14 mouse cellular contexts compared by ENCODE assay signal in the genomic region with DNA sequence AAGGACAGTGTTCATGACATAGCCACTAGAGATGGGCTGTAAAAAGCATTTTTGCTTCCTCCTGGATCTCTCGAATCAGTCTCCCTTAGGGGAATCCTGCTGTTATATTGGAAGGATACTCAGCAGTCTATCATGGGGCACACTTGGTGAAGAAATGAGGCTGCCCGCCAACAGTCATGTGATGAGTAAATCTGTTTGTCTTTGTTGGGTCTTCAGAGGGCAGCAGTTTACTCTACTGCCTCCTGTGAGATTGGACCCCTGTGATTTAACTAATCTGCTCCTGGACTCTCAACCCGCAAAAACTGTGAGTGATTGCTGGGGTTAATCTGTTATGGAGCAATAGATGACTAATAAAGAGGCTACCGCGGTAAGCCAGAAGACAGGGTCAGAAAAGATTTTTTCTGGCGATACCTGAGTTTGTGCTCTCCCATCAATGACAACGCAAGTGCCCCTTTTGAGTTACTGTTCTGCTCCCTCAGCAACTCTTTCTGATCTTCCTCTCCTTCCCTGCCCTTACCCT.
"Had no signal": no experiment of that assay in that cellular context is flagged by ENCODE, and none has a peak within 500 bp of the region (broad histone marks: within the 10 kb centered on the region; RNA-seq: fewer than 3 reads in every experiment).

No protein-coding gene starts in this region.

- DNase-seq: layer of hippocampus, postnatal 36 days; liver, embryonic 13.5 days; lung, embryonic 14.5 days; retina, postnatal 1 day; thymus, adult 18-20 months; thymus, postnatal 36 days had no signal

- H3K9me3 ChIP-seq: liver, embryonic 13.5 days; midbrain, embryonic 12.5 days; midbrain, embryonic 15.5 days; neural tube, embryonic 13.5 days had no signal

- ATAC-seq: intestine, postnatal 0 days; lung, postnatal 0 days; midbrain, embryonic 15.5 days had no signal

- H3K4me2 ChIP-seq: liver, embryonic 13.5 days; lung, embryonic 14.5 days; midbrain, embryonic 12.5 days; midbrain, embryonic 15.5 days; neural tube, embryonic 13.5 days had no signal

- H3K36me3 ChIP-seq: liver, embryonic 13.5 days; midbrain, embryonic 12.5 days; midbrain, embryonic 15.5 days; neural tube, embryonic 13.5 days had no signal

- H3K27ac ChIP-seq: left cerebral cortex, adult 2 months; liver, embryonic 13.5 days; macrophage; midbrain, embryonic 12.5 days; midbrain, embryonic 15.5 days; neural tube, embryonic 13.5 days had no signal

- H3K4me3 ChIP-seq: left cerebral cortex, adult 2 months; liver, embryonic 13.5 days; midbrain, embryonic 12.5 days; midbrain, embryonic 15.5 days; myocyte; neural tube, embryonic 13.5 days had no signal

- H3K27me3 ChIP-seq: midbrain, embryonic 15.5 days; neural tube, embryonic 13.5 days had no signal

- H3K9ac ChIP-seq: liver, embryonic 13.5 days; lung, embryonic 14.5 days; midbrain, embryonic 12.5 days; midbrain, embryonic 15.5 days; neural tube, embryonic 13.5 days had no signal

- H3K4me1 ChIP-seq: midbrain, embryonic 15.5 days; neural tube, embryonic 13.5 days had no signal
